Mouse (Mus musculus): ENCODE measurements around the gene Ric1. TPM values are rescaled to one million over a fixed set of nuclear protein-coding genes. Genes with fewer than 3 reads are reported as not detected.
"Not testable (repeated sequence)": the region's sequence is repeated elsewhere in the genome, so short reads cannot be mapped to it uniquely, and the experiment has no call there.

Gene Ric1
- polyA plus RNA-seq, 2 experiments, result 22.7 to 31.4 TPM

DNA sequence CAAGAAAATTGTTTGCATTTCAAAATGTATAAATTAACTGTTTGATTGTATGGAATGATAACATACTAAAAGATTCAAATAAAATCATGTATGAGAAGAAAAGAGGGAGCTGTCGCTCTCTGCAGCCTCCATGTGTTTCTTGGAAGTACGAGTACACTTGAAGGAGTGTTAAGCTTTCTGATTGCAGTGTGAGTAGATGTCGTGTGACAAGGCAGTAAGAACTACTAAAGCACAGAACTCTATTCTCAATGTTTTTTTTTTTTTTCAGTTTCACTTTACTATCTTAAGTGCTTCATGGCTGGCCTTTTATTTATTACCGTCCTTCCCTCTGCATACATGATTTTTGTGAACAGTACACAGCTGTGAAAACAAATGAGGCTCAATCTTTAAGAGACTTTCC, 40.1 kb downstream of the Ric1 start:
- H3K36me3 ChIP-seq (ENCODE audit: control insufficient read depth, insufficient read depth, low read length), result peaks cover 13% of the 10 kb centered on the region
- H3K4me1 ChIP-seq (ENCODE audit: control insufficient read depth, insufficient read depth, low read length), result no peaks in the 10 kb centered on the region
- ATAC-seq (ENCODE audit: low FRiP score, low read depth) (no peak), DNase-seq (ENCODE audit: low spot score) (no peak)
- H3K4me3 ChIP-seq (replicated peaks; ENCODE audit: low read length), result no peak overlapping the region
- H3K27me3 ChIP-seq (ENCODE audit: control insufficient read depth, insufficient read depth, low read length), result no peaks in the 10 kb centered on the region
- no peak for TF ChIP-seq POLR2A (IDR thresholded peaks at IDR 0.05; ENCODE audit: borderline replicate concordance, extremely low read depth, insufficient read depth, insufficient read length)
- WGBS, result 80% methylated on average over 4 of the region's 4 CpGs
- H3K27ac ChIP-seq (replicated peaks; ENCODE audit: low read depth, low read length), result no peak overlapping the region
- H3K4me2 ChIP-seq (replicated peaks; ENCODE audit: low read depth, low read length, severe bottlenecking), result no peak overlapping the region
- H3K9me3 ChIP-seq (ENCODE audit: control insufficient read depth, low read length), result no peaks in the 10 kb centered on the region
- H3K9ac ChIP-seq (ENCODE audit: low read depth, low read length, severe bottlenecking), result no peak overlapping the region

GRCm38 (mm10) chr19:29562603-29563002, 40.5 kb downstream of the Ric1 start:
- Histone ChIP-seq H3K36me3 (ENCODE audit: control insufficient read depth, insufficient read depth, low read length) (peaks cover 16% of the 10 kb centered on the region), H3K9ac (ENCODE audit: low read depth, low read length, severe bottlenecking) (no peak overlapping the region), H3K4me1 (ENCODE audit: control insufficient read depth, insufficient read depth, low read length) (no peaks in the 10 kb centered on the region), H3K27ac (replicated peaks; ENCODE audit: low read depth, low read length) (no peak overlapping the region), H3K9me3 (ENCODE audit: control insufficient read depth, low read length) (no peaks in the 10 kb centered on the region), H3K4me2 (replicated peaks; ENCODE audit: low read depth, low read length, severe bottlenecking) (no peak overlapping the region), H3K27me3 (ENCODE audit: control insufficient read depth, insufficient read depth, low read length) (no peaks in the 10 kb centered on the region), H3K4me3 (replicated peaks; ENCODE audit: low read length) (no peak overlapping the region)
- 63% methylated on average over 3 of the region's 3 CpGs for WGBS
- no peak for ATAC-seq (ENCODE audit: low FRiP score, low read depth)
- no peak for DNase-seq (ENCODE audit: low spot score)
- no peak for TF ChIP-seq POLR2A (IDR thresholded peaks at IDR 0.05; ENCODE audit: borderline replicate concordance, extremely low read depth, insufficient read depth, insufficient read length)

GRCm38 (mm10) chr19:29563258-29563779, 41.2 kb downstream of the Ric1 start:
- no peaks in the 10 kb centered on the region for H3K27me3 ChIP-seq (ENCODE audit: control insufficient read depth, insufficient read depth, low read length)
- no peak overlapping the region for H3K27ac ChIP-seq (replicated peaks; ENCODE audit: low read depth, low read length)
- peaks cover 21% of the 10 kb centered on the region for H3K36me3 ChIP-seq (ENCODE audit: control insufficient read depth, insufficient read depth, low read length)
- H3K4me2 ChIP-seq (replicated peaks; ENCODE audit: low read depth, low read length, severe bottlenecking), result no peak overlapping the region
- H3K9me3 ChIP-seq (ENCODE audit: control insufficient read depth, low read length), result no peaks in the 10 kb centered on the region
- no peak for TF ChIP-seq POLR2A (IDR thresholded peaks at IDR 0.05; ENCODE audit: borderline replicate concordance, extremely low read depth, insufficient read depth, insufficient read length)
- ATAC-seq (ENCODE audit: low FRiP score, low read depth) (peak; percentile 30; the same call in 1 of the 2 replicates), DNase-seq (ENCODE audit: low spot score) (peak; percentile 83)
- H3K4me3 ChIP-seq (replicated peaks; ENCODE audit: low read length), result no peak overlapping the region
- 56% methylated on average over 7 of the region's 7 CpGs for WGBS
- no peak overlapping the region for H3K9ac ChIP-seq (ENCODE audit: low read depth, low read length, severe bottlenecking)
- no peaks in the 10 kb centered on the region for H3K4me1 ChIP-seq (ENCODE audit: control insufficient read depth, insufficient read depth, low read length)

DNA sequence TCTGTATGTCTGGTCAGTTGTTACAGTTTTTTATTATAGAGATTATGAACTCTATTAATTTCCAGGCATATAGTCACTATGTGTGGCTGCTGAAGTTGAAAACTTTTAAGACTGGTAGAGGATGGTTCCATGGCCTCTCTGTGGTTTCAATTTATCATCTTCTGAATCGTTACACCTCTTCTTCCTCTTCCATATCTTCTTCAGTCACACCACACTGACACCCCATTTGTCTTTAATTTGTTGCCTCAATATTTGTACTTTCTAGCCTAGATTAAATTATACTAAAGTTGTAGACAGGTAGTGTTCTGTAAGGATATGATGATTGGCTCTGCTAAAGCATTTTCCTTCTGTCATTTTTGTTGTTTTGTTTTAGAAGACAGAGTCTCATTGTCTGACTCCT, 44.4 kb downstream of the Ric1 start:
- WGBS, result 80% methylated on average over 1 of the region's 1 CpGs
- TF ChIP-seq POLR2A (IDR thresholded peaks at IDR 0.05; ENCODE audit: borderline replicate concordance, extremely low read depth, insufficient read depth, insufficient read length), result no peak
- H3K9ac ChIP-seq (ENCODE audit: low read depth, low read length, severe bottlenecking), result no peak overlapping the region
- H3K36me3 ChIP-seq (ENCODE audit: control insufficient read depth, insufficient read depth, low read length), result peaks cover 41% of the 10 kb centered on the region
- H3K27me3 ChIP-seq (ENCODE audit: control insufficient read depth, insufficient read depth, low read length), result no peaks in the 10 kb centered on the region
- H3K4me3 ChIP-seq (replicated peaks; ENCODE audit: low read length), result no peak overlapping the region
- no peaks in the 10 kb centered on the region for H3K4me1 ChIP-seq (ENCODE audit: control insufficient read depth, insufficient read depth, low read length)
- no peak for ATAC-seq (ENCODE audit: low FRiP score, low read depth)
- H3K27ac ChIP-seq (replicated peaks; ENCODE audit: low read depth, low read length), result no peak overlapping the region
- DNase-seq (ENCODE audit: low spot score), result no peak
- H3K9me3 ChIP-seq (ENCODE audit: control insufficient read depth, low read length), result no peaks in the 10 kb centered on the region
- H3K4me2 ChIP-seq (replicated peaks; ENCODE audit: low read depth, low read length, severe bottlenecking), result no peak overlapping the region

DNA sequence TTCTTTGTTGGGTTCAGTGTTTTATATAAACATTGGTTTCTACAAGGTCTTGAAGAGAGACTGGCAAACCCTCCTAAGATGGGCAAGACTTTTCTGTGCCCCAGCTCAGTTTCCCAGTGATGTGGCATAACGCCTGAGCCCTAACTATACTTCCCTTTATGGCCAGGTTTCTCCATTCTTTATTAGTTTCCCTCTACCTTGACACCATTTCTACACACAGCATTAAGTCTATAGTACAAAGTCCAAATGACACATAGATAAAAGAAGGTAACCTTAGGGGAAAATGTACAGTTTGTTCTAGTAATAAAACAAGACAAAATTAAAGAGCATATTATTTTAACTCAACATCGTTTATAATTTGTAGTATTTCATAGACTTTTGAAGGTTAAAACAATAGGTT, 60.4 kb downstream of the Ric1 start:
- DNase-seq (ENCODE audit: low spot score), result no peak
- peaks cover 64% of the 10 kb centered on the region for H3K36me3 ChIP-seq (ENCODE audit: control insufficient read depth, insufficient read depth, low read length)
- H3K27me3 ChIP-seq (ENCODE audit: control insufficient read depth, insufficient read depth, low read length), result no peaks in the 10 kb centered on the region
- 86% methylated on average over 2 of the region's 2 CpGs for WGBS
- no peaks in the 10 kb centered on the region for H3K4me1 ChIP-seq (ENCODE audit: control insufficient read depth, insufficient read depth, low read length)
- no peak overlapping the region for H3K9ac ChIP-seq (ENCODE audit: low read depth, low read length, severe bottlenecking)
- ATAC-seq (ENCODE audit: low FRiP score, low read depth), result no peak
- no peaks in the 10 kb centered on the region for H3K9me3 ChIP-seq (ENCODE audit: control insufficient read depth, low read length)
- no peak overlapping the region for H3K4me3 ChIP-seq (replicated peaks; ENCODE audit: low read length)
- H3K4me2 ChIP-seq (replicated peaks; ENCODE audit: low read depth, low read length, severe bottlenecking), result no peak overlapping the region
- TF ChIP-seq POLR2A (IDR thresholded peaks at IDR 0.05; ENCODE audit: borderline replicate concordance, extremely low read depth, insufficient read depth, insufficient read length), result no peak
- H3K27ac ChIP-seq (replicated peaks; ENCODE audit: low read depth, low read length), result no peak overlapping the region

DNA sequence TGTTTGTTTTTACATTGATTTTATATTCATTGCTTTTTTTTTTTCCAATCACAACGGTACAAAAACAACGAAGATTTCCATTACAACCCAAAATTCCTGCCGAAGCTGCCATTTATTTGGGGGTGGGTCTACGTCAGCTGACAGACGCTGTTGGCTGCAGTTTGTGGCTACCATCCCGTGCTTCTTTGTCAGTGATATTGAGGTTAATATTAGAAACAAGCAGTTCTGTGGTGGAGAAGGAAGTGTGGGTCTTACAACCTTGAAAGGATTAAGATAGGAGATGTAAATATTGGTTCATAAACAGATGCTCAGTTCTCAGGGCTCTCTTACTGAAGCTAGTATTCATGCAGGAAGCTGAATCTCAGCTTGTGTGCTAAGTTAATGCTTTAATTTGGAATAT, 61.7 kb downstream of the Ric1 start:
- no peak for TF ChIP-seq POLR2A (IDR thresholded peaks at IDR 0.05; ENCODE audit: borderline replicate concordance, extremely low read depth, insufficient read depth, insufficient read length)
- DNase-seq (ENCODE audit: low spot score) (no peak), ATAC-seq (ENCODE audit: low FRiP score, low read depth) (no peak)
- H3K9me3 ChIP-seq (ENCODE audit: control insufficient read depth, low read length), result no peaks in the 10 kb centered on the region
- no peak overlapping the region for H3K4me2 ChIP-seq (replicated peaks; ENCODE audit: low read depth, low read length, severe bottlenecking)
- no peak overlapping the region for H3K4me3 ChIP-seq (replicated peaks; ENCODE audit: low read length)
- peaks cover 69% of the 10 kb centered on the region for H3K36me3 ChIP-seq (ENCODE audit: control insufficient read depth, insufficient read depth, low read length)
- H3K9ac ChIP-seq (ENCODE audit: low read depth, low read length, severe bottlenecking), result no peak overlapping the region
- no peaks in the 10 kb centered on the region for H3K4me1 ChIP-seq (ENCODE audit: control insufficient read depth, insufficient read depth, low read length)
- WGBS, result 89% methylated on average over 6 of the region's 6 CpGs
- no peak overlapping the region for H3K27ac ChIP-seq (replicated peaks; ENCODE audit: low read depth, low read length)
- no peaks in the 10 kb centered on the region for H3K27me3 ChIP-seq (ENCODE audit: control insufficient read depth, insufficient read depth, low read length)

GRCm38 (mm10) chr19:29593783-29594182, 71.7 kb downstream of the Ric1 start:
- not testable (repeated sequence) for H3K4me2 ChIP-seq (replicated peaks; ENCODE audit: low read depth, low read length, severe bottlenecking); H3K9ac ChIP-seq (ENCODE audit: low read depth, low read length, severe bottlenecking); H3K4me1 ChIP-seq (ENCODE audit: control insufficient read depth, insufficient read depth, low read length); H3K9me3 ChIP-seq (ENCODE audit: control insufficient read depth, low read length); H3K27me3 ChIP-seq (ENCODE audit: control insufficient read depth, insufficient read depth, low read length); H3K27ac ChIP-seq (replicated peaks; ENCODE audit: low read depth, low read length); DNase-seq (ENCODE audit: low spot score); ATAC-seq (ENCODE audit: low FRiP score, low read depth); H3K4me3 ChIP-seq (replicated peaks; ENCODE audit: low read length)
- WGBS, result 85% methylated on average over 3 of the region's 3 CpGs
- peaks cover 53% of the 10 kb centered on the region for H3K36me3 ChIP-seq (ENCODE audit: control insufficient read depth, insufficient read depth, low read length)

All from limb, embryonic 14.5 days (tissue).